Mouse (Mus musculus) liver, embryonic 13.5 days (tissue): ENCODE results near the gene Qprt. TPM values are rescaled to one million over a fixed set of nuclear protein-coding genes. Genes with fewer than 3 reads are reported as not detected.

ENCODE experiments used
- ATAC-seq: fragments of 200-750 bp; cut with Nextera tagmentation; 2 replicates; pipeline ENCODE4 v1.8.0; 2017; ENCODE audit warnings: low read depth, mild to moderate bottlenecking, moderate number of reproducible peaks, moderate library complexity
- DNase-seq: peaks from one replicate; pipeline ENCODE4 v3.0.0; 2022
- H3K27ac ChIP-seq: fragments of 300-500 bp; sonication (generic); 2 replicates; pipeline ENCODE4 v1.5.1; 2015; ENCODE audit warnings: moderate library complexity, mild to moderate bottlenecking, inconsistent platforms
- H3K27me3 ChIP-seq: fragments of 300-500 bp; sonication (generic); 2 replicates; pipeline ENCODE4 v1.6.1; 2015; ENCODE audit warnings: mild to moderate bottlenecking, inconsistent platforms
- H3K36me3 ChIP-seq: fragments of 300-500 bp; sonication (generic); 2 replicates; pipeline ENCODE4 v1.6.1; 2015; ENCODE audit warnings: mild to moderate bottlenecking, inconsistent platforms
- H3K4me1 ChIP-seq: fragments of 300-500 bp; sonication (generic); replicated peaks from 2 replicates; pipeline ENCODE4 v1.6.1; 2015; ENCODE audit warnings: inconsistent platforms
- H3K4me2 ChIP-seq: fragments of 300-500 bp; sonication (generic); 2 replicates; pipeline ENCODE4 v1.6.1; 2015; ENCODE audit warnings: inconsistent platforms, mild to moderate bottlenecking, moderate library complexity
- H3K4me3 ChIP-seq: fragments of 300-500 bp; sonication (generic); replicated peaks from 2 replicates; pipeline ENCODE4 v1.5.1; 2015; ENCODE audit warnings: mild to moderate bottlenecking, inconsistent platforms
- H3K9ac ChIP-seq: fragments of 300-500 bp; sonication (generic); 2 replicates; pipeline ENCODE4 v1.6.1; 2015; ENCODE audit warnings: mild to moderate bottlenecking, inconsistent platforms
- H3K9me3 ChIP-seq: fragments of 300-500 bp; sonication (generic); replicated peaks from 2 replicates; pipeline ENCODE4 v1.6.1; 2016; ENCODE audit warnings: inconsistent platforms
- WGBS: fragments of 180-500 bp; shearing (Covaris S2); methylation state at CpG from one replicate; pipeline ENCODE4 v1.1.7; 2015; ENCODE audit not compliant: insufficient replicate concordance; 5-methylcytosine and 5-hydroxymethylcytosine counted together
- polyA plus RNA-seq: library from polyadenylated mRNA; unstranded; fragments of >200 nt; fragmentation: Nextera tagmentation; extraction: Ambion mirVana; gene quantifications from 2 replicates; pipeline ENCODE4 v1.2.1, GENCODE M21; 2015

The Qprt gene
- polyA plus RNA-seq, 1 experiment from 2014 or later = 44.4 TPM

- Histone ChIP-seq H3K9ac (peak overlapping the region; percentile 51; the same call in 1 of the 2 replicates), H3K36me3 (no peaks in the 10 kb centered on the region), H3K4me1 (peaks cover 76% of the 10 kb centered on the region), H3K27me3 (no peaks in the 10 kb centered on the region), H3K4me2 (peak overlapping the region; percentile 40), H3K27ac (peak overlapping the region; percentile 67), H3K9me3 (no peaks in the 10 kb centered on the region), H3K4me3 (peak overlapping the region; percentile 14; the same call in 1 of the 2 replicates)
- ATAC-seq = peak; percentile 59
- DNase-seq = no peak
- 34% methylated on average over 7 of the region's 7 CpGs for WGBS
Observed at GRCm38 (mm10) chr7:127144412-127144811, 22.4 kb upstream of the Qprt start.

GRCm38 (mm10) chr7:127142666-127143065 is 20.6 kb upstream of the Qprt start:
- WGBS = 51% methylated on average over 4 of the region's 4 CpGs

GRCm38 (mm10) chr7:127142214-127142613 is 20.2 kb upstream of the Qprt start:
- WGBS = 29% methylated on average over 2 of the region's 2 CpGs
- H3K36me3 ChIP-seq = no peaks in the 10 kb centered on the region
- no peak for DNase-seq
- peak overlapping the region; percentile 12; the same call in 1 of the 2 replicates for H3K9ac ChIP-seq
- H3K4me3 ChIP-seq = no peak overlapping the region
- no peaks in the 10 kb centered on the region for H3K9me3 ChIP-seq
- no peak overlapping the region for H3K4me2 ChIP-seq
- H3K4me1 ChIP-seq = peaks cover 90% of the 10 kb centered on the region
- no peaks in the 10 kb centered on the region for H3K27me3 ChIP-seq
- H3K27ac ChIP-seq = peak overlapping the region; percentile 94; the same call in 1 of the 2 replicates
- ATAC-seq = peak; percentile 38

More at GRCm38 (mm10) chr7:127142666-127143065, 20.6 kb upstream of the Qprt start:
- no peaks in the 10 kb centered on the region for H3K9me3 ChIP-seq
- ATAC-seq (no peak), DNase-seq (no peak)
- peak overlapping the region; percentile 94 for H3K27ac ChIP-seq
- H3K9ac ChIP-seq = peak overlapping the region; percentile 12; the same call in 1 of the 2 replicates
- no peaks in the 10 kb centered on the region for H3K36me3 ChIP-seq
- peaks cover 86% of the 10 kb centered on the region for H3K4me1 ChIP-seq
- no peak overlapping the region for H3K4me2 ChIP-seq
- no peak overlapping the region for H3K4me3 ChIP-seq
- no peaks in the 10 kb centered on the region for H3K27me3 ChIP-seq

- WGBS = 26% methylated on average over 7 of the region's 7 CpGs
- H3K4me1 ChIP-seq = peaks cover 97% of the 10 kb centered on the region
Observed at GRCm38 (mm10) chr7:127140623-127141404, 18.8 kb upstream of the Qprt start.

GRCm38 (mm10) chr7:127139562-127139961 is 17.5 kb upstream of the Qprt start:
- no peaks in the 10 kb centered on the region for H3K27me3 ChIP-seq
- no peak for DNase-seq
- H3K4me3 ChIP-seq = no peak overlapping the region
- peak overlapping the region; percentile 57 for H3K9ac ChIP-seq
- H3K27ac ChIP-seq = peak overlapping the region; percentile 94
- 16% methylated on average over 5 of the region's 5 CpGs for WGBS
- peak; percentile 45 for ATAC-seq
- 0 out of 2 replicates have a peak, but pooled peaks cover 8% of the 10 kb centered on the region for H3K36me3 ChIP-seq
- H3K4me1 ChIP-seq = peaks cover 99% of the 10 kb centered on the region
- H3K9me3 ChIP-seq = no peaks in the 10 kb centered on the region
- H3K4me2 ChIP-seq = peak overlapping the region; percentile 50

More at GRCm38 (mm10) chr7:127140623-127141404, 18.8 kb upstream of the Qprt start:
- H3K36me3 ChIP-seq = 0 out of 2 replicates have a peak, but pooled peaks cover 8% of the 10 kb centered on the region
- ATAC-seq = no peak
- no peaks in the 10 kb centered on the region for H3K27me3 ChIP-seq
- H3K27ac ChIP-seq = peak overlapping the region; percentile 94
- DNase-seq = no peak
- no peak overlapping the region for H3K4me3 ChIP-seq
- H3K9me3 ChIP-seq = no peaks in the 10 kb centered on the region
- H3K4me2 ChIP-seq = no peak overlapping the region
- H3K9ac ChIP-seq = no peak overlapping the region

GRCm38 (mm10) chr7:127139100-127139499 is 17.1 kb upstream of the Qprt start:
- 24% methylated on average over 7 of the region's 7 CpGs for WGBS
- H3K36me3 ChIP-seq = peaks cover 8% of the 10 kb centered on the region; the same call in 1 of the 2 replicates
- peak overlapping the region; percentile 50 for H3K4me2 ChIP-seq
- no peaks in the 10 kb centered on the region for H3K9me3 ChIP-seq
- no peak overlapping the region for H3K4me3 ChIP-seq
- H3K27ac ChIP-seq = peak overlapping the region; percentile 94
- H3K9ac ChIP-seq = peak overlapping the region; percentile 57; the same call in 1 of the 2 replicates
- no peaks in the 10 kb centered on the region for H3K27me3 ChIP-seq
- H3K4me1 ChIP-seq = peaks cover 99% of the 10 kb centered on the region
- DNase-seq (no peak), ATAC-seq (peak; percentile 72)

- no peaks in the 10 kb centered on the region for H3K27me3 ChIP-seq
- peak within 1 kb of the TSS; percentile 49 for H3K4me3 ChIP-seq
Observed at GRCm38 (mm10) chr7:127137262-127138017, 15.4 kb upstream of the Qprt start, which contains the start of gene Spn. Gene Spn (minus strand): TSS chr7:127137823.

GRCm38 (mm10) chr7:127136181-127137071 is 14.4 kb upstream of the Qprt start:
- peaks cover 14% of the 10 kb centered on the region; the same call in 1 of the 2 replicates for H3K36me3 ChIP-seq
- H3K4me1 ChIP-seq = peaks cover 85% of the 10 kb centered on the region
- H3K4me2 ChIP-seq = peak overlapping the region; percentile 66
- no peaks in the 10 kb centered on the region for H3K27me3 ChIP-seq
- peak overlapping the region; percentile 92 for H3K27ac ChIP-seq
- H3K9ac ChIP-seq = peak overlapping the region; percentile 64
- ATAC-seq (no peak), DNase-seq (no peak)
- peak overlapping the region; percentile 49 for H3K4me3 ChIP-seq
- 61% methylated on average over 22 of the region's 22 CpGs for WGBS
- H3K9me3 ChIP-seq = no peaks in the 10 kb centered on the region

More at GRCm38 (mm10) chr7:127137262-127138017, 15.4 kb upstream of the Qprt start, which contains the start of gene Spn:
- Histone ChIP-seq H3K9me3 (no peaks in the 10 kb centered on the region), H3K9ac (peak within 1 kb of the TSS; percentile 64), H3K4me2 (peak within 1 kb of the TSS; percentile 66), H3K36me3 (peaks cover 14% of the 10 kb centered on the region; the same call in 1 of the 2 replicates), H3K27ac (peak within 1 kb of the TSS; percentile 92), H3K4me1 (peaks cover 95% of the 10 kb centered on the region)
- WGBS = 17% methylated on average over 9 of the region's 9 CpGs
- peak; percentile 67 for ATAC-seq
- peak; percentile 45 for DNase-seq

GRCm38 (mm10) chr7:127134821-127135447 is 12.9 kb upstream of the Qprt start:
- Histone ChIP-seq H3K4me2 (peak overlapping the region; percentile 66), H3K4me3 (peak overlapping the region; percentile 49)

GRCm38 (mm10) chr7:127133125-127133524 is 11.1 kb upstream of the Qprt start:
- no peak for ATAC-seq
- Histone ChIP-seq H3K9me3 (no peaks in the 10 kb centered on the region), H3K36me3 (peaks cover 14% of the 10 kb centered on the region; the same call in 1 of the 2 replicates)

More at GRCm38 (mm10) chr7:127134821-127135447, 12.9 kb upstream of the Qprt start:
- Histone ChIP-seq H3K9ac (peak overlapping the region; percentile 64; the same call in 1 of the 2 replicates), H3K36me3 (peaks cover 14% of the 10 kb centered on the region; the same call in 1 of the 2 replicates), H3K4me1 (peaks cover 72% of the 10 kb centered on the region), H3K27me3 (no peaks in the 10 kb centered on the region), H3K27ac (peak overlapping the region; percentile 48), H3K9me3 (no peaks in the 10 kb centered on the region)
- no peak for ATAC-seq
- WGBS = 46% methylated on average over 11 of the region's 11 CpGs
- no peak for DNase-seq

More at GRCm38 (mm10) chr7:127133125-127133524, 11.1 kb upstream of the Qprt start:
- no peak overlapping the region for H3K9ac ChIP-seq
- H3K27me3 ChIP-seq = no peaks in the 10 kb centered on the region
- H3K4me2 ChIP-seq = no peak overlapping the region
- H3K27ac ChIP-seq = no peak overlapping the region; the same call in 1 of the 2 replicates
- no peak for DNase-seq
- WGBS = 66% methylated on average over 5 of the region's 5 CpGs
- H3K4me1 ChIP-seq = peaks cover 64% of the 10 kb centered on the region
- no peak overlapping the region for H3K4me3 ChIP-seq
